Mouse (Mus musculus): ENCODE measurements around the gene Klhdc2. TPM values are rescaled to one million over a fixed set of nuclear protein-coding genes. Genes with fewer than 3 reads are reported as not detected.

The Klhdc2 gene
- 124 and 131 TPM in 2 replicates for polyA plus RNA-seq (2015; fragmentation: Nextera tagmentation; extraction: Ambion mirVana)

DNA sequence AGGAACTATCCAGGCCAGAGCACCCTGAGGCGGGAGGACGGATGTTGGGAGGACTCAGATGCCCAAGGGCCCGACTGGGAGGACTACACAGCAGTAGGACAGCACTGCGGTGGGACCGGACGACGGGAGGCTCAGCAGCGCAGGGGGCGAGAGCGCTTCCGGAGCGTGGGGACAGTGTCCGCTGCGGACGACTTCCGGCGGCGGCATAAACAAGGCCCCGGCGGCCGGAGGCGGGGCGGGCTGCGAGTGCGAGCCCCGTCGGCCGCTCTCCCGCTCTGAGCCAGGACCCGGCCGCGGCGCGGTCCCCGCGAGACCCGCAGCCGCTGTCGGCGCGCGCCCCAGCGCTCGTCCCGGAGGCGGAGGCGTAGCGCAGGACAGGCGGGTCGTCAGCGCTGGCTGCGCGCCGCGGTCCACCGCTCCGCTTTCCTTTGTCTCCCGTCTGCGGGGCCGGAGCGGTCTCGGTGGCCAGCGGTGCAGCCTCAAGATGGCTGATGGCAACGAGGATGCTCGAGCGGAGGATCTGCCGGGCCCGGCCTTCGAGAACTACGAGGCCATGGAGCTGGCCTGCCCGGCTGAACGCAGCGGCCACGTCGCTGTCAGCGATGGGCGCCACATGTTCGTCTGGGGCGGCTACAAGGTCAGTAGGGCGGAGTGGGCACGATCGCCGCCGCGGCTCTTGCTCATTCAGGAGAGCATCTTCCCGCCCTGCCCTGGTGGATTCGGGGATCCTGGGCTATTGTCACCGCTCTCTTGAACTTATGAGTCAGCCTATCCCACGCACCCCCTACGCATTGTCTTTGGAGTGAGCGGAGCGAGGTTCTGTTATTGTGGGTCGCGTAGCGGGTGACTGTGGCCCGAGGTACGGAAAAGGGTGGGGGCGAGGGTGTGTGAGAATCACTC, at the start of gene Klhdc2:
TSS of gene Klhdc2 (plus strand) at position 171 of the 900 bp plus-strand sequence.
- under 1% methylated on average over 98 of the region's 98 CpGs for WGBS
- Histone ChIP-seq H3K9me3 (no peaks in the 10 kb centered on the region), H3K9ac (peak within 1 kb of the TSS; percentile 79), H3K36me3 (peaks cover 10% of the 10 kb centered on the region), H3K4me3 (peak within 1 kb of the TSS; percentile 65), H3K27me3 (no peaks in the 10 kb centered on the region), H3K4me1 (peaks cover 29% of the 10 kb centered on the region), H3K27ac (peak within 1 kb of the TSS; percentile 94), H3K4me2 (peak within 1 kb of the TSS; percentile 74)
- ATAC-seq (ENCODE audit: borderline replicate concordance, extremely low read depth, low FRiP score, low TSS enrichment) = peak; percentile 95

GRCm38 (mm10) chr12:69249766-69250165, 46.7 kb upstream of the Klhdc2 start:
- Histone ChIP-seq H3K4me1 (no peaks in the 10 kb centered on the region), H3K27ac (no peak overlapping the region), H3K9ac (no peak overlapping the region), H3K36me3 (no peaks in the 10 kb centered on the region), H3K27me3 (no peaks in the 10 kb centered on the region), H3K4me2 (no peak overlapping the region), H3K9me3 (no peaks in the 10 kb centered on the region), H3K4me3 (no peak overlapping the region)
- 80% methylated on average over 4 of the region's 4 CpGs for WGBS
- no peak for ATAC-seq (ENCODE audit: borderline replicate concordance, extremely low read depth, low FRiP score, low TSS enrichment)

DNA sequence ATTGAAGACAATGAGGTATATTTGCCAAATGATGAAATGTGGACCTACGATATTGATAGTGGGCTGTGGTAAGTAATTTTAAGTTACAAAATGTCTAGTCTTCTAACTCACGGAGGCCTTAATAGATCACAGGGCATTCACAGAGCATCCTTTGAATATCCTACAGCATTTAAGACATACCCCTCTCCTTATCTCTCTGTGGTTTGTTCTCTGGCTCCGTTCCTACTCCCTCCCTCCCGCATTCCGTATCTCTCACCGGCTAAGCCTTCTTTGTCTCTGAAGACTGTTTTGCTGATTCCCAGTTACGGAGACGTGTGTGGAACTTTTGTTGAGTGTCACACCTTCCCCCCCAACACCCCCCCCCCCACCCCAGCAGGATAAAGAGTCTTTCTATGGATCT, 45.7 kb upstream of the Klhdc2 start:
- H3K36me3 ChIP-seq = no peaks in the 10 kb centered on the region
- 47% methylated on average over 8 of the region's 8 CpGs for WGBS

GRCm38 (mm10) chr12:69253806-69254205, 42.7 kb upstream of the Klhdc2 start:
- Histone ChIP-seq H3K36me3 (no peaks in the 10 kb centered on the region), H3K27me3 (no peaks in the 10 kb centered on the region), H3K9me3 (no peaks in the 10 kb centered on the region), H3K9ac (no peak overlapping the region), H3K4me2 (no peak overlapping the region), H3K27ac (no peak overlapping the region), H3K4me1 (no peaks in the 10 kb centered on the region), H3K4me3 (no peak overlapping the region)
- WGBS = 92% methylated on average over 1 of the region's 1 CpGs
- no peak for ATAC-seq (ENCODE audit: borderline replicate concordance, extremely low read depth, low FRiP score, low TSS enrichment)

More for the DNA sequence above, 45.7 kb upstream of the Klhdc2 start:
- Histone ChIP-seq H3K27me3 (no peaks in the 10 kb centered on the region), H3K27ac (no peak overlapping the region), H3K9ac (no peak overlapping the region), H3K4me3 (no peak overlapping the region), H3K9me3 (no peaks in the 10 kb centered on the region), H3K4me1 (no peaks in the 10 kb centered on the region), H3K4me2 (no peak overlapping the region)
- ATAC-seq (ENCODE audit: borderline replicate concordance, extremely low read depth, low FRiP score, low TSS enrichment) = no peak

GRCm38 (mm10) chr12:69257836-69258235, 38.6 kb upstream of the Klhdc2 start:
- no peaks in the 10 kb centered on the region for H3K27me3 ChIP-seq
- H3K4me1 ChIP-seq = no peaks in the 10 kb centered on the region
- WGBS = 76% methylated on average over 11 of the region's 11 CpGs
- no peak overlapping the region for H3K9ac ChIP-seq
- no peak for ATAC-seq (ENCODE audit: borderline replicate concordance, extremely low read depth, low FRiP score, low TSS enrichment)
- H3K4me2 ChIP-seq = no peak overlapping the region
- no peaks in the 10 kb centered on the region for H3K36me3 ChIP-seq
- H3K9me3 ChIP-seq = no peaks in the 10 kb centered on the region
- H3K27ac ChIP-seq = no peak overlapping the region
- H3K4me3 ChIP-seq = no peak overlapping the region

- Histone ChIP-seq H3K4me1 (no peaks in the 10 kb centered on the region), H3K4me2 (no peak overlapping the region), H3K27ac (no peak overlapping the region), H3K36me3 (no peaks in the 10 kb centered on the region), H3K4me3 (no peak overlapping the region), H3K9ac (no peak overlapping the region), H3K9me3 (no peaks in the 10 kb centered on the region), H3K27me3 (no peaks in the 10 kb centered on the region)
- WGBS = 90% methylated on average over 5 of the region's 5 CpGs
- ATAC-seq (ENCODE audit: borderline replicate concordance, extremely low read depth, low FRiP score, low TSS enrichment) = no peak
Measured at GRCm38 (mm10) chr12:69262251-69262650, 34.2 kb upstream of the Klhdc2 start.

DNA sequence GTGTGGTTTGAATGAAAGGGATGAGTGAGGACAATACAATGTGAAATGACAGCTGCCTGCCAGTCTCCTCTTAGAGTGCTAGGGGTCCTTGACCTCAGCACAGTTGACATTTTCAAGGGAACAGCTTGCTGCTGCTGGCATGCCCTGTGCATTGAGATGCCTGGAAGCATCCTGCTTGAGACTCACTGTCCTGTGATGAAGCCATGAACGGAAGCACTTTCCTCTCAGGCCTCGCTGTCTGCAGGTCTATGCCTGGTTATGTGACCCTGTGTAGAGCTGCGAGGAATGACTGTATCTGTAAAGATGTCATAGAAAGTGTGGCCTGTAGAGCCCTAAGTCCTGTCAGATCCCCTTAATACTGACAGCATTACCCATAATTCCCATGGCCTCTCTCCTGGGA, 31.4 kb upstream of the Klhdc2 start:
- Histone ChIP-seq H3K36me3 (no peaks in the 10 kb centered on the region), H3K4me1 (no peaks in the 10 kb centered on the region), H3K9ac (no peak overlapping the region), H3K9me3 (no peaks in the 10 kb centered on the region), H3K4me3 (no peak overlapping the region), H3K4me2 (no peak overlapping the region), H3K27me3 (no peaks in the 10 kb centered on the region), H3K27ac (no peak overlapping the region)
- ATAC-seq (ENCODE audit: borderline replicate concordance, extremely low read depth, low FRiP score, low TSS enrichment) = no peak
- WGBS = 85% methylated on average over 3 of the region's 3 CpGs

DNA sequence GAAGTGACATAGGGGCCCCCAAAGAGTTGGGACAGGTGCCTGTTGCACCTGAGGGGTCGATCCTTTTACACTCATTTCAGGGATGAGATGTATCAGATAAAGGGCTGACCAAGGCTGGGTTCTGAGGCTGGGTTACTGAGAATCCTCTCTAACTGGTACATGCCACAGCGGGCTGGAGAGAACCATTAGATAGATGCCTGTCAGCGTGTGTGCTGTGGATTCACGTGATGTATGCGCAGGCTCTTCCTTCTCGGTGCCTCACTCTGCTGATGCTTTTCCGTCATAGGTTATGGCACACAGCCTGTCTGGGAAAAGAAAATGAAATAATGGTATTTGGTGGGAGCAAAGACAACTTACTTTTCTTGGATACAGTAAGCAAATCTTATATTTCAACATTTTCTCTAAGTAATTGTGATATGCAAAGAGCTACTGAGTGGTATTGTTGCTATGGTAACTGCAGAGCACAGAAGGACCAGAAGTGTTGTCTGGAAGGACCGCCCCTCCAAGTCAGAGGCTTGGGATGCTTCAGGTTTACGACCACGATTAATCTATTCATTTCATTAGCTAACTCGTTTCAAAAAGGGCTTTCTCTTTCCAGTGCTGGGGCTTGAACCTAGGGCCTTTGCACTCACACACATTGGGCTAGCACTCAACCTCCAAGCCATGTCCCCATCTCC, 28.4 kb upstream of the Klhdc2 start:
- no peak overlapping the region for H3K4me2 ChIP-seq
- H3K36me3 ChIP-seq = no peaks in the 10 kb centered on the region
- no peaks in the 10 kb centered on the region for H3K4me1 ChIP-seq
- no peak overlapping the region for H3K4me3 ChIP-seq
- H3K9ac ChIP-seq = no peak overlapping the region
- no peak for ATAC-seq (ENCODE audit: borderline replicate concordance, extremely low read depth, low FRiP score, low TSS enrichment)
- 71% methylated on average over 11 of the region's 11 CpGs for WGBS
- H3K9me3 ChIP-seq = no peaks in the 10 kb centered on the region
- H3K27me3 ChIP-seq = no peaks in the 10 kb centered on the region
- H3K27ac ChIP-seq = no peak overlapping the region

GRCm38 (mm10) chr12:69268956-69269355, 27.5 kb upstream of the Klhdc2 start:
- no peak overlapping the region for H3K9ac ChIP-seq
- no peak overlapping the region for H3K4me3 ChIP-seq
- no peak for ATAC-seq (ENCODE audit: borderline replicate concordance, extremely low read depth, low FRiP score, low TSS enrichment)
- H3K4me1 ChIP-seq = no peaks in the 10 kb centered on the region
- H3K27ac ChIP-seq = no peak overlapping the region
- no peaks in the 10 kb centered on the region for H3K9me3 ChIP-seq
- H3K27me3 ChIP-seq = no peaks in the 10 kb centered on the region
- no peaks in the 10 kb centered on the region for H3K36me3 ChIP-seq
- 79% methylated on average over 2 of the region's 2 CpGs for WGBS
- H3K4me2 ChIP-seq = no peak overlapping the region

DNA sequence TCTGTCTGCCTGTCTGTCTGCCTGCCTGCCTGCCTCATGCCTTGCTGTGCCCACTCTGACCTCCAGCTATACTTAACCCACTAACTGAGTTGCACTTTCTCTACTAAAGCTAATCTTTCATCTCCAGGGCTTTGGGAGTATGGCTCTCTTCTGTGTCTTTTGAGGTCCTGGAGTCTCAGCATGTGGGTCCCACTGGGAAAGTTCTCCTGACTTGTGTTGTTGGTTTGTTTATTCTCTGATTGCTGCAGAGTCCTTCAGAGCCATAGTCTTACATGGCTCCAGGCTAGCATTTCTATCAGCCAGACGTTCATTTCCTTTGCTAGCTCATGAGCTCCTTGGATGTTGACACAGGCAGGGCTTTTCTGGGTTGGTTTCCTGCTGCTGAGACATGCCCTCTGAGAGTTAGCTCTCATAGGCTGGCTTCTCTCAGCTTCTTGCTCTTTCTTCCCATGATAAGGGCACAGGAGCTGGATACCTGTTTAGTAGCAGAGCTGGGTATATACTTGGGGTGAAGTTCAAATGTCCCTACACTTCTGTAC, 16.5 kb upstream of the Klhdc2 start:
- ATAC-seq (ENCODE audit: borderline replicate concordance, extremely low read depth, low FRiP score, low TSS enrichment) = no peak
- no peaks in the 10 kb centered on the region for H3K4me1 ChIP-seq
- no peak overlapping the region for H3K9ac ChIP-seq
- H3K4me2 ChIP-seq = no peak overlapping the region
- H3K36me3 ChIP-seq = no peaks in the 10 kb centered on the region
- no peak overlapping the region for H3K4me3 ChIP-seq
- no peaks in the 10 kb centered on the region for H3K27me3 ChIP-seq
- WGBS = 12% methylated on average over 1 of the region's 1 CpGs
- no peak overlapping the region for H3K27ac ChIP-seq
- no peaks in the 10 kb centered on the region for H3K9me3 ChIP-seq

GRCm38 (mm10) chr12:69280915-69281314, 15.6 kb upstream of the Klhdc2 start:
- H3K4me3 ChIP-seq = no peak overlapping the region
- H3K9ac ChIP-seq = no peak overlapping the region
- H3K36me3 ChIP-seq = no peaks in the 10 kb centered on the region
- no peak overlapping the region for H3K27ac ChIP-seq
- no peak overlapping the region for H3K4me2 ChIP-seq
- ATAC-seq (ENCODE audit: borderline replicate concordance, extremely low read depth, low FRiP score, low TSS enrichment) = no peak
- 87% methylated on average over 3 of the region's 3 CpGs for WGBS
- H3K9me3 ChIP-seq = no peaks in the 10 kb centered on the region
- no peaks in the 10 kb centered on the region for H3K27me3 ChIP-seq
- no peaks in the 10 kb centered on the region for H3K4me1 ChIP-seq

DNA sequence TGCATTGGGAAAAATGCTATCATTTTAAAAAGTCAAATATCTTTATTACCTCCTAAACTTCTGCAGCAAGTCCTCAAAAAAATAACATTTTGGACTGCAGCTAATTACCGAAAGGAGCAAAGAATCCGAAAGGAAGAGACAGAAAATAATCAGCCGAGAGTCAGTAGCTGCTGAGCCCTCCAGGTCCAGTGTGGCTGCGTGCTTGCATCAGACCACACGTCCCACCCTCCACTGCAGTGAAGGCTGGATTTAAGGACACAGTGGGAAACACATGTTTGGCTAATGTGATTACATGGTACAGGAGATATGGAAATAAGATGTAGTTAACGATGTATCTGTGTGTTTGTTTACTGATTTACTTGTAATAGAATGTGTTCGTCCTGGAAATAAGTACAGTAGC, 13.3 kb upstream of the Klhdc2 start:
- 83% methylated on average over 7 of the region's 7 CpGs for WGBS
- Histone ChIP-seq H3K4me2 (no peak overlapping the region), H3K4me1 (no peaks in the 10 kb centered on the region), H3K4me3 (no peak overlapping the region), H3K36me3 (no peaks in the 10 kb centered on the region), H3K9ac (no peak overlapping the region), H3K9me3 (no peaks in the 10 kb centered on the region), H3K27ac (no peak overlapping the region), H3K27me3 (no peaks in the 10 kb centered on the region)
- no peak for ATAC-seq (ENCODE audit: borderline replicate concordance, extremely low read depth, low FRiP score, low TSS enrichment)

Data from lung, embryonic 15.5 days (tissue).